Mouse (Mus musculus): ENCODE measurements at regions not wholly inside any gene's neighbourhood (a gene's known extent, or its start where the extent isn't known, plus 50 kb on each side); places are given as distances from the start of the nearest gene placed in this dataset.

DNA sequence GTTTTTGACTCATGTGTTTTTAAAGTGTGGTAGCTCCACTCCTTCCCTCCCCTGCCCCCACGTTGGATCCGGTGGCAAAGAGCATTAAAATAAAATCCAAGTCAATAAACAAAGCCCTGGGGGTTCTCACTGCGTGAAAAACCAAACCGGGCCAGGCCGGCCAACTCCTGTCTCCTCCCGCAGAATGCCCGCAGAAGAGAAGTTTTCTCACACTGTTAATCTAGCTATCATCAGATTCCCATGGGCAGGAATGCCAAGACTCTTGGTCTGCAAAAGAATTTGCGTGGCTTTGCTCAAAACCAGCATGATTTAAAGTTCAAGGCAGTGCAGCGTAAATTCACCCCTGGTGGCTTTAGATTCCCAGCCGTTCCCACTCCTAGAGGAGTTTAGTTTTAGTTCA, 219.0 kb downstream of the Nkx6-1 start:
- TF ChIP-seq POLR2A (IDR thresholded peaks at IDR 0.05; ENCODE audit: borderline replicate concordance, extremely low read depth, low read depth, low read length): no peak
- TF ChIP-seq CTCF (IDR thresholded peaks at IDR 0.05; ENCODE audit: insufficient read depth, low read length): no peak
